Mouse (Mus musculus) kidney, adult 11 months (tissue): ENCODE measurements around the gene Zkscan2.
A peak's percentile ranks its signal among the peaks of the same experiment; 100 is the strongest.

ENCODE experiments used
- DNase-seq: peaks from one replicate; pipeline ENCODE4 v3.0.0; 2022

Gene Zkscan2

GRCm38 (mm10) chr7:123431206-123431605, 69.0 kb downstream of the Zkscan2 start:
- DNase-seq, result no peak

- peak; percentile 26 for DNase-seq
Observed at GRCm38 (mm10) chr7:123430411-123430705, 69.9 kb downstream of the Zkscan2 start.

DNA sequence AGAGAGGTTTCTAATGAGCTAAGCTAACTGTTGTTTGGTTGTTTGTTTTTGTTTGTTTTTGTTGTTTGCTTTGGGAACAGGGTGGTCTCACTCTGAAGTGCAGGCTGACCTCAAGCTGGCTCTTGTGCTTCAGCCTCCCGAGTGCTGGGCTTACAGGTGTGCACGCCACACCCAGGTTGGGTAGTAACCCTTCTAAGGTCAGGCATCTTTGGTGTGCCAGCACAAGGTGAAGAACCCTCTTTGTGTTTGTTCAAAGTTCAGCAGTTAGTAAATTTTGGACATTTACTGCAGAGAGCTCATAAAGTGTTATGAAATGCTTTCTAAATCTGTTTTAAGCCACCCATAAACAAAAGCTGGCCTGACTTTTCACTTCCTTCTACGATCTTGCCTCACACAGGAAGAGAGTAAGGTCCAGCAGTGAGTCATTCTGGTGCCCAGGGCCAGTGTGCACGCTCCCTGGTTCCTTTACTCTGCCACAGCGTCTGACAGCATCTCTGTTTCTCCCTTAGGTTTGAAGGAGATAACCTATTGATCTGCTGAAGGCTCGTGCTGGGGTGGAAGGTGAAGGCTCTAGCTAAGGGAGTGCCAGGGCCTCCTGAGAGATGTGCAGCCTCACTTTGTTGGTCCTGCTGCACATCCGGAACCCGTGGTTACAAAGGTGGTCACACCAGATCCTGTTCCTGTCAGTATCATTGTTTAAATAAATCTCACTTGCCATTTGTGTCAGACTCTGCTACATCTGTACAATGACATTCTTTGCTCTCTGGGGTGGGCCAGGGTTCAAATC, 70.4 kb downstream of the Zkscan2 start:
- no peak for DNase-seq
